Mouse (Mus musculus): ENCODE results near the gene Cacng7. TPM values are rescaled to one million over a fixed set of nuclear protein-coding genes. Genes with fewer than 3 reads are reported as not detected.

The Cacng7 gene
- total RNA-seq, 1 experiment from 2014 or later: not detected

DNA sequence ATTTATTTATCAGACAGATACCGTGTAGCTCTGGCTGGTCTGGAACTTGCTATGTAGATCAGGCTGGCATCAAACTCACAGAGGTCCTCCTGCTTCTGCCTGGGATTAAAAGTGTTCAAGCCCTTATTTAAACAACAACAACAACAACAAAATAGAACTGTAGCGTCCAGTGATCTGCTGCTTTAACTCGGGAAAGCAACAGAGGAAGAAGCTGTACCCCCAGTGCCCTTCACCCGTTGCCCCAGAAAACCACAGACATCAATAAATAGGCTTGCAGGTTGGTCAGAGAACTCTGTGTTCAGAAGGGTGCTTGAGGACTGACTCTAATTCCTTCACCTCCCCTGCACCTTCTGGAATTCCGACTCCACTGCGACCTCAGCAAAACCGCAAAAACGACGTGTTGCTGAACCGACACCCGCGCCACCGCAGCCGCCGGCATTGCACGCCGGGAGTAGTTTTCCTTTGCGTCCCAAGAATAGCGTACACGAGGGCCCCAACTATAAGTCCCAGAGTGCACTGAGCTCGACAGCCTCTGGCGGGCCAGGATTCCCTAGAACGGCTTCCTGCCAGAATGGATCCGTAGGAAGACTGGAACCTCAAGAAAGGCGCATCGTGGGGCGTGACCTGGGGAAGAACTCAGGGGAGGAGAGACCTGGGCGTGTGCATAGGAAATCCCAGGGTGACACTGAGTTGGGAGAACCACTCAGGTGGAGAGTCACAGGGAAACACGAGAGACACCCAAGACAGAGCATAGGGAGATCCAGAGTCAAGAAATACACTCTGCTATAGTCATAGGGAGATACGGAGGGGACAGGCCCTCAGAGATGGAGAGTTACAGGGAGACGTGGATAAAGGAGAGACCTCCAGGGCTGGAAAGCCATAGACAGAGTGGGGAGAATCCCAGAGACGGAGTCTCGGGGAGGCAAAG is 30.9 kb upstream of the Cacng7 start:
- ATAC-seq (replicated peaks; ENCODE audit: low read depth, poor library complexity, severe bottlenecking): 0 out of 2 replicates have a peak, but pooled peaks have one; percentile 16

DNA sequence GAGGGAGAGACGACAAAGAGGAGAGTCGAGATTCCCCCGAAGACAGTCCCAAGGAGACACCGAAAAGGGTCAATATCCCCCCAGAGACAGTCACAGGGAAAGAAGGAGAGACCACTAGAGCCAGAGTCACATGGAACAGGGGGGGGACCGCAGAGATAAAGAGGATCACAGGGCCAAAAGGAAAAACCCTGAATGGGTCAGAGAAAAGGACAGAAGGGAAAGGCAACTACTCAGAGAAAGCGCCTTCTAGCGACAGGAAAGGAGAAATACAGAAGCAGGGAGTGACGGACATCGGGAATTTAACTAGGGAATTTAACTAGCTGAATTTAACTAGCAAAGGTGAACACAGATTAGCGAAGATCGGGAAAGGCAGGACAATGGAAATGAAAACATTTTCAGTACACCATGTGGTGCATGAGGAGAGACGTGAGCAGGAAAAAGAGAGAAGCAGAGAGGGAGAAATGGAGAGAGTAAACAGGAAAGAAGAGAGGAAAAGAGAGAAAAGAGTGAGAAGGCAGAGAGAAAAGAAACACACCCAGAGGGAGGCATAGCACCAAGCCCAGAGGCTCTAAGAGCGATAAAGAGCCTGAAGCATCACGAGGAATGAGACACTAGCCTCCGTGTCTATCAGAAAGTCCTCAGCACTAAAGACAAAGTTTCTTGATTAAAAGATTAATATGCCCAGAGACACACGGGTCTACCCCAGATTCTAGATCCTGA is 30.0 kb upstream of the Cacng7 start:
- ATAC-seq (replicated peaks; ENCODE audit: low read depth, poor library complexity, severe bottlenecking): 0 out of 2 replicates have a peak, but pooled peaks have one; percentile 12

DNA sequence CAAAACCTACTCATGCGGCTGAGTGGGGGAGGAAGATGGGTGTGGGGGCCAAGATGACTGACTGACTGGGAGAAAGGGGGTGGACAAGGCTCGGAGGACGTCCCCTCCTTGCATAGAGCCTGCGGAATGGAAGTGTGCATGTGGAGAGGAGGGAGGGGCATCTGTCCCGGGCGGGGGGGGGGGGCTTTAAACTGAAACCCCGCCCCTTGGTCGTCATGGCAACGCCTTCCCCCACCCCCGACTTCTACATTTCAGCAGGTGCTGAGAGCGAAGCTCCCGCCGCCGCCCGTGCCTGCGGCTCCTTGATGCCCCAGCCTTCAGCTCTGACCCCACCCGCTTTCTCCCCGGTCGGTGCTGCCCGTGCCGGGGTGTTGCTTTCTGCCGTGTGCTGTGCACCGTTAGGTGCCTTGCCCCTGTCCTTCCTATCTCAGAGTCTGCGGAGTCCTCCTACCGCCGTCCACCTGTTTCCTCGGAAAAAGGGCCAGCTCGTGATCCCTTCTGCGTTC is 29.4 kb upstream of the Cacng7 start:
- peak; percentile 46 for ATAC-seq (replicated peaks; ENCODE audit: low read depth, poor library complexity, severe bottlenecking)

DNA sequence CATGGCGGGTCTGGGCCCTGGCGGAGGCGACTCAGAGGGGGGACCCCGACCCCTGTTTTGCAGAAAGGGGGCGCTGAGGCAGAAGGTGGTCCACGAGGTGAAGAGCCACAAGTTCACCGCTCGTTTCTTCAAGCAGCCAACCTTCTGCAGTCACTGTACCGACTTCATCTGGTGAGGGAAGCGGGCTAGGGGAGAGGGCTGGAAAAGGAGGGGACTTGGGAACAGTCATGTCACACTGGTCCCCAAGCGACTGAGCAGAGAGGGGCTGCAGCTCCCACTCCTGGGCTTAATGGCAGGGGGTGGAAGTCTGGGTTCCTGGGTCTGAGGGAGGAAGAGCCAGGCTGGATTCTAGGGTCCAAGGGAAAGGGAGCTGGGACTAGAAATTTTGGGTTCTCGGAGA is 29.0 kb upstream of the Cacng7 start:
- ATAC-seq (replicated peaks; ENCODE audit: low read depth, poor library complexity, severe bottlenecking): no peak

DNA sequence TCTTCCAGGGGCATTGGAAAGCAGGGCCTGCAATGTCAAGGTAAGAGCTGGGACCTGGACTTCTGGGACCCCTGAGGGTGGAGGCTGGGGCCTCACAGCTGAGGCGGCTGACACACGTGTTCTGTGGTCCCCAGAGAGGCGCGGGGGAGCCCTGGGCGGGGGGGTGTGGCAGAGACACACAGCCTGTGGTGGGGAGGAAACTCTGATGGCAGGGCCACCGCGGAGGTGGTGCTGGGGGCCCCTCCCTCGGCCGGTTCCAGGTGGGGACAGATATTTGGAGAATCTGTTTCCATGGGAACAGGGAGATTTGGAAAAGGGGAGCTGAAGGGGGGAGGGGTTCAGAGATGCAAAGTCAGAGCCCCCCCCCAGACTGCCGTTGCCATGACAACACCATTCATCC is 28.5 kb upstream of the Cacng7 start:
- ATAC-seq (replicated peaks; ENCODE audit: low read depth, poor library complexity, severe bottlenecking): peak; percentile 13; the same call in 1 of the 2 replicates

DNA sequence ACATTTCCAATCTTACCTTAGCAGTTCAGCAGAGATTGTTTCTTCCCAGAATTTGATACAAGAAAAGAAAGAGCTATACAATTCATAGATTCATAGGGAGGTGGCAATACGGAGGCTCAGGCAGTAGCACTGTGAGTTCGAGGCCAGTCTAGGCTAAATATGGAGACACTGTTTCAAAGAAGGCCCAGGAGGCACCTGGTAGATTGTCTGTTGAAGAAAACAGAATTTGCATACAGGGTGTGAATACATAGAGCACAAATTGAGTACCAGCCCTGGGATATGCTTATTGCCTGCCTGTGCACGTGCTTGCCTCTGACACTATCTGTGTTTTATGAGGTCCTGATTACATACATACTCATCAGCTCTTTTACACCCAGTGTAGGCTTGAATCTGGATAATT is 26.4 kb upstream of the Cacng7 start:
- ATAC-seq (replicated peaks; ENCODE audit: low read depth, poor library complexity, severe bottlenecking): no peak

DNA sequence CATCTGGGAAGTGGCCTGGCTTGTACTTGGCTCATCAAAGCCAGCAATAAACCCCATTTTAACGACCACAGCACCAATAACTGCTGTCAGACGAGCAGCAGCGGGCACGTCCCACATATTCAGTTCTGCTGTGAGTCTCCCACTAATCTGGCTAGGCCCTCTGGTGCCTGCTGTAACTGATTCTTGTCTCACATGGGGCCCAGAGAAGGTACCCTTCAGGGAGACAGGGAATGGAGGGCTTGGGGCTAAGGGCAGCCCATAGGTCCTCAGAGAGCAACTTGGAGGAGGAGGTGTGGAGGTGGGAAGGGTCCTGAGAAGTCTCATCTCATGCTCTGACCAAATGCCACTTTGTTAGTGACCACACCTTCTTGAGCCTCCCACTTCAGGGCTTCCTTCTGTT is 24.1 kb upstream of the Cacng7 start:
- no peak for ATAC-seq (replicated peaks; ENCODE audit: low read depth, poor library complexity, severe bottlenecking)

DNA sequence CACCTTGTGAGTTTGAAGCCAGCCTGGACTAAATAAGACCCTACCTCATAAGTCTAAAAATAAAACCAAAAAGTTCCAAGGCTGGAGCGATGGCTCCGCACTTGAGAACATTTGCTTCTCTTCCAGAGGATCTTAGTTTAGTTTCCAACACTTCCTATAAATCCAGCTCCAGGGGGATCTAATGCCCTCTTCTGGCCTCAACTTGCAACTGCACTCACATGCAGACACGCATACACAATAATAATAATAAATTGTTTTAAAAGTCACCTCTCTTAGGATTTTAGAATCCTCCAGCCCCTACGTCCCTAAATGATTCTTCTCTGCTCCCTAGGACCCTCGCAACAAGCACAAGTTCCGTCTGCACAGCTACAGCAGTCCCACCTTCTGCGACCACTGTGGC is 22.5 kb upstream of the Cacng7 start:
- ATAC-seq (replicated peaks; ENCODE audit: low read depth, poor library complexity, severe bottlenecking): no peak

DNA sequence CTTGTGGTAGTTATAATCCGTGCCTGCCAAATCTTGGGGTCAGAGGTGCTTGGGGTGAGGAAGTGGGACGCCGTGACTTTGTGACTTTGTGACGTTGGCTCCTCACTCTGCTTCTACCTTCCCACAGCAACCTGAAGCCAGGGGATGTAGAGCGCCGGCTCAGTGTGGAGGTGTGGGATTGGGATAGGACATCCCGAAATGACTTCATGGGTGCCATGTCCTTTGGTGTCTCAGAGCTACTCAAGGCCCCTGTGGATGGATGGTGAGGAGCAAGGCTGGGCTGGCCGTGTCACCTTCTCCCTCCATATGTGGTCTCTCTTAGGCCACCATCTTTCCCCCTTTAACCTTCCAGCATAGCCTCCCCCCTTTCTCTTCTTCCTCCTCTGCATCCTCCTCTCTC is 19.2 kb upstream of the Cacng7 start:
- no peak for ATAC-seq (replicated peaks; ENCODE audit: low read depth, poor library complexity, severe bottlenecking)

DNA sequence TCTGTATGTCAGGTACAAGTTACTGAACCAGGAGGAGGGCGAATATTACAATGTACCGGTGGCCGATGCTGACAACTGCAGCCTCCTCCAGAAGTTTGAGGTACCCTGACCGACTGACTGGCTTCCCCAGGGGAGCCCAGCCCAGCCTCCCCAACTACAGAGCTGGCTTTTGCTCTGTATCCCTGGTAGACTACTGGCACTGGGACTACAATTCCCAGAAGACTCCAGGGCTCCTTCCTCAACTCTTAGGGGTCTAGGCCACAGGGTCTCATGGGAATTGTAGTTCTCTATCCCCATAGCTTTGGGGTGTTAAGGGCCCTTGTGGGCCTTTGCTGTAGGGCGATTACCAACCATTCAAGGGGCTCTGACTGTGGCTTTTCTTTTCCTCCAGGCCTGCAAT is 18.6 kb upstream of the Cacng7 start:
- no peak for ATAC-seq (replicated peaks; ENCODE audit: low read depth, poor library complexity, severe bottlenecking)

DNA sequence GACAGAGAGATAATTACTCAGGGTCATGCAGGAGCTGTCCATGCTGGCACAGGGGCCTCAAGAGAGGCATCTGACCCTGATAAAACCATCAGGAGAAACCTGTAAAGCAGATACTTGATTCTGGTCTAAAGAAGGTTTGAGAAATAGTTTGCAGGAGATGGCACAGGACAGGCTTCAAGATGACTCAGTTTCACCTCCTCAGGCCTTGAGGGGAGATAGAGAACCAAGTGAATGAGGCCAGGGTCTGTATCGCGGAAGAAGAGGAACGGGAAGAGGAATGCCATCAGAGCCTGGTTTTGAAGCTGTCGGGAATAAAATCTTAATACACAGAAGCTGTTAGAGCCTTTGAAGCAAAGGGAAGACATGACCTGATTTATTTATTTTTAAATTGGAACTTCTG is 15.1 kb upstream of the Cacng7 start:
- ATAC-seq (replicated peaks; ENCODE audit: low read depth, poor library complexity, severe bottlenecking): no peak

DNA sequence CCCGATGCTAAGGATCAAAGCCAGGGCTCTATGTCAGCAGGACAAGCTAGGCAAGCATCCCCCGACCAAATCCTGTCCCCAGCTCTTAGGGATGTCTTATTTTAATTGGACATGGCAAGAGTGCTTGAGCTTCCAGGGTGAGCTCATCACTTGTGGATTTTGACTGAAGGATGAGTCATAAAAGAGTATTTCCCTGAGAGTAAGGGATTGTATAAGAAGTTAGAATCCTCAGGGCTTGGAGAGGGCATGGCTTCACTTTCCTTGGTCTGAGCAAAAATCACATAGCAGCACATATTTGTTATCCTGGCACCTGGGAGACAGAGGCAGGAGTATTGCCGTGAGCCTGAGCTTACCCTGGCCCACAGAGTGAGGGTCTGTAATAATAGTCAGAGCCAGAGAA is 11.9 kb upstream of the Cacng7 start:
- no peak for ATAC-seq (replicated peaks; ENCODE audit: low read depth, poor library complexity, severe bottlenecking)

DNA sequence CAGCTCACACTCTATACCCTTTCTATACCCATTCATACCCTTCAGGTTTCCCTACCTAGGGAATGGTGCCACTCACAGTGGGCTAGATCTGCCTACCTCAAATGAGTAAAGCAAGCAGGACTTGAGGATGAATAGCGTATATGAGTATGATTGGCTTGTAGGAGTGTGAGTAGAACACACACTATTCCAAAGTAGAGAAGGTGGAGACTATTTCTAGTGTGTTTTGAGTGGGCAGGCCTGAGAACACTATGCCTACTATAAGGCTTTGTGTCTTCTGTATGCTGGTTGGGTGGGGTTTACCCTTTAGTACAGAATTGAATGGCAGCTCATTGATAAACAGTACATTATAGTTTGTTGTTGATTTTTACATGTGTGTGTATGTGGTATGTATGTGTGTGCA is 8.9 kb upstream of the Cacng7 start:
- ATAC-seq (replicated peaks; ENCODE audit: low read depth, poor library complexity, severe bottlenecking): no peak

DNA sequence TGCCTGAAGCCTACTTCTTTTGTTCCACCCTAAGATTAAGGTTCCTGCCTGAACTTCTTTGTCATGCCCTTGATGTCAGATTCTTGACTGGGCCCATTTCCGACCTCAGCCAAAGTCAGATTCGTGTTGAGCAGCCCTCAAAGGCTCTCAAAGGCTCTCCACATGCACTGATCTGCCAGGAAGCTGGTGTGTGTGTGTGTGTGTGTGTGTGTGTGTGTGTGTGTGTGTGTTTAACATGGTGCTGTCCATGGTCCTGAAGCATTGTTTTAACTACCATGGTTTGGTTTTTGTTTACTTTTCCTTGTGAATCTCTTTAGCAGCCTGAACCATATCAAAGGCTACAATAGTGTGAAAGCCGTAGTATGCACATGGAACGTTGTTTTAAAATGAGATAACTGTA is 4.8 kb upstream of the Cacng7 start:
- ATAC-seq (replicated peaks; ENCODE audit: low read depth, poor library complexity, severe bottlenecking): no peak

DNA sequence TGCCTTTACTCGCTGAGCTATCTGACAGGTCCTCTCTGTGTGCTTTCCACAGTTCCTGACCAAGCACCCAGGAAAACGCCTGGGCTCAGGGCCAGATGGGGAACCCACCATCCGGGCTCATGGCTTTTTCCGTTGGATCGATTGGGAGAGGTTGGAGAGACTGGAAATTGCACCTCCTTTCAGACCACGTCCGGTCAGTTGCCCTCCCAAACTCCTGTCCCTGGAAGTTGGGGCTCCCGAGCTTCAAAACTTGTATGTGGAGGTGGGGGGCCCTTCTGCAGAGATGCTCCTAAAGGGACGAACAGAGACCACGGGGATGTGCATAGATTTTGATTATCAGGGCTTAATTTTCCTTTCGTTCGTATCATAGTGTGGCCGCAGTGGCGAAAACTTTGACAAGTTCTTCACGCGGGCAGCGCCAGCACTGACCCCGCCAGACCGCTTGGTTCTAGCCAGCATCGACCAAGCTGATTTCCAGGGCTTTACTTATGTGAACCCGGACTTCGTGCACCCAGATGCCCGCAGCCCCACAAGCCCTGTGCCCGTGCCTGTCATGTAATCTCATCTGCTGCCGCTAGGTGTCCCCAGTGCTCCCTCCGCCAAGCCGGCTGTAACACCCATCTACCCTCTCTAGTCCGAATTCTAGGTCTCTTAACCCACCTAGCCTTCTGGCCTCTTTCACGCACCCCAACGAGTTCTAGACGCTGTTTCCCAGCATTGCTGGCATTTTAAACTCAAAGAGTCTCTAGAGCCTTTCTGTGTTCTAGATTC is 2.8 kb upstream of the Cacng7 start:
- peak; percentile 94 for ATAC-seq (replicated peaks; ENCODE audit: low read depth, poor library complexity, severe bottlenecking)

DNA sequence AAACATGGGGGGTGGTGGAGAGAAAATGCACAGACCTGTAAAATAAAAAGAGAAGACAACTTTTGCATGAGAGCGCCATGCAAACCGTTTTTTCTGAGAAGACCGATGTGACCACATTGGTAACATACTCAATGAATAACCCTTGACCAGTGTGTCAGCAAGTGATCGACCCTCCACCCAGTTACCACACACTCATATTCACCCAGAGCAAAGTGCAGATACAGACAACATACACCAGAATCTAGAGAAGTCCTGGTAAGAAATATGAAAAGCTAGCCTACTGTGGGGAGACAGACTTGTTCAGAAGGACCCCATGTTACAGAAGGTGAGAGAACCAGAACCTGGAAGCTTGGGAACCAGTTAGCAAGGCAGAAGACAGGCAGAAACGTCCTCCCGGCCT is 1.6 kb upstream of the Cacng7 start:
- no peak for ATAC-seq (replicated peaks; ENCODE audit: low read depth, poor library complexity, severe bottlenecking)

DNA sequence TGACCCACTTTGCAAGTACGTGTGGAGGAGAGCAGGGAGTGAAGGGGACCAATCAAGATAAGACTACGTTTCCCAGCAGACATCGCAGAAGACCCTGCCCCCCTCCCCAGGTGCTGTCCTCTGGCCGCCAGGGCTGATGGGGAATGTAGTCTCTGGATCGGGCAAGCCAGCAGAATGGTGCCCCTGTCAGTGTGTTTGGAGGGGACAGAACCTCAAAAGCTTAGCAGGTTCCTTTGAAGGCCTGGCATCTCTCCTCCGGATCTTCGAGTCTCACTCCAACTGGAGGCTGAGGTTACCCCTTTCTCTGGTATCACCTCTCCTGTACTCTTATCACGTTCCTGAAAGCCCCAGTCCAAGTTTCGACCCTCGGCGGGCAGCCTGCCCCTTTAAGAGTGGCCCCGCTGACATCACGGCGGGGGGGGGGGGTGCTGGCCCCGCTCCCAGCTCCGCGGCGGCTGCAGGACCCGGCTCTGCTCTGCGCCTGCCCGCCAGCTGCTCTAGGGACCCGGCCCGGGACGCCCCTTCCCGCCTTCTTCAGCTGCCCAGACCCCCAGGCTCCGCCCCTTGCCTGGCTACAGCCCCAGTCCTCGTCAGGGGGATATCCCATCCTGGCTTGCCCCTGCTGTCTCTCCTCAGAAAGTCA is 1.1 kb upstream of the Cacng7 start:
- ATAC-seq (replicated peaks; ENCODE audit: low read depth, poor library complexity, severe bottlenecking): no peak

DNA sequence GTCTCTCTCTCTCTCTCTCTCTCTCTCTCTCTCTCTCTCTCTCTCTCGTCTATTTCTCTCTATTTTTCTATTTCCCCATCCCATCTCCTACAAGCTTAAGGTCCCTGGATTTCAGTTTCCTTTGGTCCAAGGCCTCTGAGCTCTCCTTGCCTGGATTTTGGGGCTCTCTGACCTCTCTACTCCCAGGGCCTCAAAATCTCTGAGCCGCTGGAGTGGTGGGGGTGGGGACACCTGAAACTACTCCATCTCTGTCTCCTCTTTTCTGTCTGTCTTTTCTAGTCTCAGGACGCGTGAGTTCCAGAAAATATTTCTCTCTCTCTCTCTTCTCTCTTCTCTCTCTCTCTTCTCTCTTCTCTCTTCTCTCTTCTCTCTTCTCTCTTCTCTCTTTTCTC is 535 bp upstream of the Cacng7 start:
- ATAC-seq (replicated peaks; ENCODE audit: low read depth, poor library complexity, severe bottlenecking): no peak

DNA sequence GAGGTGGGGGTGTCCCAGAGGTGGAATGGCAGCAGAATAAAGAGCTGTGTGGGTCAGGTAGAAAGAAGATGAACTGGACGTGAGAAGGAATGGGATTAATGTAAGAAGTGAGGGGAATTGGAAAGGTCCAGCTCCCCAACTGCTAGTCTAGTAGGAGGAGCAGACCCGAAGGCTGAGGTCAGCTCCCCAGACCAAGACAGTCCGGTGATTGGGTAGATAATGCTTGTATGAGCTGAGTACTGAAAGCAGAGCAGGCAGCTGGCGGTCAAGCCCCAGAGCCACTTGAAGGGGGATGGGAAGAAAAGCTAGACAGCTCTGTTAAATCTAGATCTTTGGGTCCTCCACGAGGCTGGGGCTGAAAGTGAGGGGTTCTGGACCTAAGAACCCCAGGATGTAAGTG is 787 bp downstream of the Cacng7 start:
- no peak for ATAC-seq (replicated peaks; ENCODE audit: low read depth, poor library complexity, severe bottlenecking)

DNA sequence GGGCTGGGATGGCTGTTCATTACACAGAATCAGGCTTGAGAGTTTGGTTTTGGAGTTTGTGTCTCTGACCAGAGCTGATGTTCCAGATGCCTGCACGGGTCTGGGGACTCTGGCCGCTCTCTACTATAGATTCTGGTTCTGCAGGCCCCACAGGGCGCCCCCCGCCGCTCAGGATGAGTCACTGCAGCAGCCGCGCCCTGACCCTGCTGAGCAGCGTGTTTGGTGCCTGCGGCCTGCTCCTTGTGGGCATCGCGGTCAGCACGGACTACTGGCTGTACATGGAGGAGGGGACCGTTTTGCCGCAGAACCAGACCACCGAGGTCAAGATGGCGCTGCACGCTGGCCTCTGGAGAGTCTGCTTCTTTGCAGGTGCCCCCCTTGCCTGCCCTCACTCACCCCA is 3.7 kb downstream of the Cacng7 start:
- no peak for ATAC-seq (replicated peaks; ENCODE audit: low read depth, poor library complexity, severe bottlenecking)
